Mouse (Mus musculus): ENCODE results near the gene Gstp3. TPM values are rescaled to one million over a fixed set of nuclear protein-coding genes. Genes with fewer than 3 reads are reported as not detected.
A peak's percentile ranks its signal among the peaks of the same experiment; 100 is the strongest.

Gstp3 gene
- not detected for total RNA-seq (2021)
- long read RNA-seq = 0 reads

DNA sequence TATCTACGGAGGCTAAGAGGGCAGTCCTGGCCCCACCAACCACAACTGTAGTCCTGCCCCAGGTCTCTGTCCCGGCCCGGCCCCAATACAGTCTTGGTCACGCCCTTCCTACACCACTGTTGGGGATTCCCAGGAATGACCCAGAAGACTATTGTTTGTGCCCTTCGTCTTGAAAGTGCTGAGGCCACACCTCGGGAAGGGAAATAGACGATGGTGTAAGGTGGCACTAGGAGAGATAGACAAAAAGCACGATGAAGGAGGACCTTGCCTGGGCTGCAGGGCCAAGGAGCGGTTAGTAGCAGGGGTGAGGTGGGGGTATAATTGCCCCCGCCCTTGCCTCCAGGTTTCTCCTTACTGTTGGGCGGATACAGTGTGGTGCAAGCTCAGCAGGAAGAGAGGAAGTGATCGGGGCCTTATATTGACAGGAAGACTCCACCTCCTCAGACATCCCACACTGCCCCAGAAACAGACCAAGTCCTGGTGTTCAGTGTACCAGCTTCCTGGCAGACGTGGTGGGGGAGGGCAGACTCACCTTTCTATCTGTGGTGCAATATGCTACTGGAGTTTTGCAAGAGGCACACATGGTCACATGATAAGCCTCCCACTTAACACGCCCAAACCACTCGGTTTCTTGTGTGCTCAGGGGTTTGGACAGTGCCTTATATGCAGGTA is at the start of gene Gstp3:
TSS of gene Gstp3 (minus strand) at position 501 of the 672 bp plus-strand sequence.
- no peak for DNase-seq (ENCODE audit: low spot score in 2 of 2)

DNA sequence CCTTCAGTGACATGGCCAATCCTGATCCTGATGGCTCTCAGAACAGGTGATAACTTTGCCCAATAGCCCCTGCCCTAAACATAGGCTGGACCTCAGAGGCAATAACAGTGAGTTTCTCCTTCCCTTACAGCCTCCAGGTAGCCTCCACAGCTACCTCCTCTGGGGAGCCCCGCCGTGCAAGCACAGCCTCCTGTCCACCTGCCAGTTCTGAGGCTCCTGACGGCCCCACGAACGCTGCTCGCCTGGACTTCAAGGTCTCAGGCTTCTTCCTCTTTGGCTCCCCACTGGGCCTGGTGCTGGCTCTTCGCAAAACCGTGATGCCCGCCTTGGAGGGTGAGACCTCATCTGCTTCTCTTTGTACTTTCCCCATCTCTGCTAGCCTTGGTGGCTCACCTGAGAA is 49.2 kb upstream of the Gstp3 start:
- DNase-seq (ENCODE audit: low spot score in 2 of 2) = no peak

GRCm38 (mm10) chr19:4106654-4107053 is 47.3 kb upstream of the Gstp3 start:
- no peak for DNase-seq (ENCODE audit: low spot score in 2 of 2)

- no peak for DNase-seq (ENCODE audit: low spot score in 2 of 2)
Observed at GRCm38 (mm10) chr19:4104675-4105194, 45.4 kb upstream of the Gstp3 start.

DNA sequence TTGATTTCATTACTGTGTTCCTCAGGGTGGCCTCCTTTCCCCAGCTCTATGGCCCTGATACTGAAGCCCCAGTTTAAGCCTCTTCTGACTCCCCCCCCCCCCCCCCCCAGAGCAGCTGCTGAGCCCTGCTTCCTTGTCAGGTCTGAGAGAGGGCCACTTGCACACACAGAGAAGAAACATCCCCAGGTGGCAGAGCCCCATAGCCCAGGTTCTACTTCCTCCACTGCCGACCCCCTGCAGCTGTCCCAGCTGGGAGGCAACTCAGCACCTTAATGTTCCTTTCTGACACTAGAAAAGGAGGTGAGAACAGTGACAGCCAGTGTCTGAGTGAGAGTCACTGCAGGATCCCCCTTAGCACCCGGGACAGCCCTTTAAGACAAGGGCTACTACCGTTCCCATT is 44.4 kb upstream of the Gstp3 start:
- DNase-seq (ENCODE audit: low spot score in 2 of 2) = no peak

GRCm38 (mm10) chr19:4103294-4103693 is 43.9 kb upstream of the Gstp3 start:
- no peak for DNase-seq (ENCODE audit: low spot score in 2 of 2)

GRCm38 (mm10) chr19:4102626-4103025 is 43.3 kb upstream of the Gstp3 start:
- DNase-seq (ENCODE audit: low spot score in 2 of 2) = no peak

- DNase-seq (ENCODE audit: low spot score in 2 of 2) = no peak
Observed at GRCm38 (mm10) chr19:4102049-4102448, 42.7 kb upstream of the Gstp3 start.

DNA sequence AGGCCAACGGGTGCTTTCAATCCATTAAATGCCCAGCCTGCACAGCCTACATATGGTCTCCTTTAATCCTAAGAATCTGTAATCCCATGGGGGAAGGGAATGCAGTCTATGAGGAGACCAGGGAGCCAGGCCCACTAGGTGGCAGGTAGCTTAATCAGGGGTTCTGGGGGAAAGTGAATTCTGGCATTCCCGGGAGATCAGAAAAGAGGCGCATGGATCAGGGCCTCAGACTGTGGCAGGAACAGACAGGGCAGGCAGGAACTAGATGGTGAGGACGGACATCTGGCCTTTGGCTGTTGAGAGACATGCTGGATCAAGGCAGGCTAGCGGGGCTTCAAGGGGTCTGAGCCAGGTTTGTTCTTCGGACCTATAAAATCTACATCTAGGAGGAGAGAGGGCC is 42.1 kb upstream of the Gstp3 start:
- DNase-seq (ENCODE audit: low spot score in 2 of 2) = no peak

DNA sequence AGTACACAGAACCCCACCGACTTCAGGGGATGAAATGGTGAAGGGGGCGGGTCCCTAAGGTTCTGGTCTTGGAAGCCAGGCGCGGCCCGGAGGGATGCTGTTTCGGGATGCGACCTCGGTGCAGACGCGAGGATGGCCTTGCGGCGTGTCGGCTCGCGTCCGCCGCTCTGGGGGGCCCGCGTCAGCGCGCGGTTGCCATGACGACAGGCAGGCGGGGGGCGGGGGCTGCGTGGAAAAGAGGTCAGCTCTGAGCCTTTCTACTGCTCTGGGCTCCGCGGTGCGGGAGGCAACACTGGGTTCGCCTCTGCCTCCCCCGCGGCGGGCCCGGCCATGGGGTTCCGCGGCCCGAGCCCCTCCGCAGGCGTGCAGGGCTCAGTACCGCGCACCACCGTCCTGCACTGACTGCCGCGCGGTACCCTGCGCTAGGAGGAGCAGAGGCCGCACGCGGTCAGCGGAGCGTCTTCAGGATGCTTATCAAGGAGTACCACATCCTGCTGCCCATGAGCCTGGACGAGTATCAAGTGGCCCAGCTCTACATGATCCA is 41.4 kb upstream of the Gstp3 start:
- peak; percentile 67 for DNase-seq (ENCODE audit: low spot score in 2 of 2)

DNA sequence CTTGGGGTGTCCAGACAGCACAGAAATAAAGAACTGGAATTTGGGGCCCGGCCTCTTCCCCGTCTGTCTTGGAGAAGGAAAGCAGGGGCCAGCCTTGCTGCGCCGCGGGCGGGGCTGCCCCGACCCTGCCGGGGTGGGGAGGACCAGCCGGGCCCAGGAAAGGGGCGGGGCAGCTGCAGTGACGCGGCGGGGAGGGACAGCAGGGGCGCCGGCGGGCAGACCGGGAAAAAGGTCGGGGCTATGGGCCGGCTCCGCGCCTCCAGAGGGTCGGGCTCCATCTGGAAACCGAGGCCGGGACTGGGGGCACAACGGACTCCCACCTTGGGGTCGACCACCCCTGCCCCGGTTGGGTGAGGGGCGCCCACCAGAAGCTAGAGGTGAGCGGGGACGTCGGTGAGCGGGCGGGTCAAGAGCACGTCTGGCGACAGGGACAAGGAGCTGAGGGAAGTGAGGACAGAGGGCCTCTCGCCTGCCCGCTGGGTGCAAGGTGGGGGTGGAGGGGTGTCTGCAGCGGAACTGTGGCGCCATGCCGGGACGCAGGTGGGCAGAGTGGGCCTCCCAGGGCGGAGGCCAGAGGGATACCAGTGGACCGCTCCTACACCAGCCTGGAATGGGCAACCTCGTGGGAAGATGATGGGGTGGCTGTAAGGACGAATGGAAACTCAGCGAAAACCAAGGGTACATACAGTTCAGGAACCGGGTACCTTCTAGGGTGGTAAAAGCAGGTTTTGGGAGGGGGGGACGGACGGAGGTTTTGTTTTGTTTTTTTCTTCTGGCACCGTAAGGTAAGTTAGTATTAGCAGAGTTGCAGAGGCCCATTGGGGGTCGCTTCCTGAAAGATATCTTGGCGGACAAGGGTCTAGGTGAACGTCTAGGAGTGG is 40.7 kb upstream of the Gstp3 start, which contains the start of gene Pitpnm1:
TSS of gene Pitpnm1 (plus strand) at position 162 of the 881 bp plus-strand sequence.
- DNase-seq (ENCODE audit: low spot score in 2 of 2) = no peak

DNA sequence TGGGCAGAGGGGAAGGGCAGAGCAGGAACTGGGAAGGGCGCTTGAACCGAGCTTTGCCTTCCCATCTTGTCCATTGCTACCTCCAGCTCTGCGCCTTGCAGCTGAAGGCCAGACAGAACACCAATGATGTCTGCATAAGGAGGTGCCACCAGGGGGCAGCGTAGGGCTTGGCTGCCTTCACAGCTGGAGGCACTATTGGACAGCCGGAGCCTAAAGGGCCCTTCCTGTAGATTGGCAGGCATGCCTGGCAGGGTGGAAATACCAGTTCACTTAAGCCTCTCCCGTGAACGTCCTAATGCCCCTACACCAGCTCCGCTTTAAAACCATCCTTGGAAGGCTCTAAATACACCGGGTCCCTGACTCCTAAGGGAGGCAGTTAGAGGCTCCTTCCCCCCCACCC is 39.7 kb upstream of the Gstp3 start:
- peak; percentile 81 to 92 for DNase-seq (ENCODE audit: low spot score in 2 of 2)

- no peak for DNase-seq (ENCODE audit: low spot score in 2 of 2)
Observed at GRCm38 (mm10) chr19:4098426-4098825, 39.1 kb upstream of the Gstp3 start.

GRCm38 (mm10) chr19:4097441-4097825 is 38.1 kb upstream of the Gstp3 start:
- no peak for DNase-seq (ENCODE audit: low spot score in 2 of 2)

DNA sequence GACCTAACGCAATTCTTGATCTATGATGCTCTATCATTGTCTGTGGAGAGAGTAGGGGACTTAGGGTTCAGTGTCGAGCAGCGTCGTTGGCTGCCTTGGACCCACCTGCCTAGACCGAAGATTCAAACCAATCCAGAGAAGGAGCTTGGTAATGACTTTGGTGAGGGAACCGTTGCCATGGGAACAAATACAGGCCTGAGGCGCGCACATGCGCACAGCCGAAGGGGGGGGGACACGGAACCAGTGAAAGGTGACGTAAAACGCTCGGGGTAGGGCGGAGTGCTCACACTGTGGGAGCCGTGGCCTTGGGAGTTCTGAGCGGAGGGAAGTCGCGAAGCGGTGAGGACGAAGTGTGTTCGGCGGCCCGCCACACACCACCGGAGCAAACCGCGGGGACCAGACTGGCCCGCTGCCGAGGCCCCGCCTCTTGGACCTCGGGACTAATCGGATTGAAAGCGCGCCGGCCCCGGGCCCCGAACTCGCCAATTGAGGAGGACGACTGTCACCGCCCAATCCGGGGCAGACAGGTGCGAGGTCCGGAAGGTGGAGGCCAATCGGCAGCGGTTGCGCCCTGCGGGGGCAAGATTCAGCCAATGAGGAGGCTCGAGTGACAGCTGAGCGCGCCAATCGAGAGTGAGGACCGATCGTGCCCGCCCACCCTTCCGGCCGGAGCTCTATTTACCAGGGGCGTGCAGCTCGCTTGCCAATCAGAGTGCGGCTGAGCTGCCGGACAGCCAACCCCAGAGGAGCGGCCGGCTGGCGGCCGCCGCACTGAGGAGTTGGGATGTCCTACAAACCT is 37.5 kb upstream of the Gstp3 start, which contains the start of gene Cdk2ap2:
TSS of gene Cdk2ap2 (plus strand) at position 541 of the 799 bp plus-strand sequence.
- DNase-seq (ENCODE audit: low spot score in 2 of 2) = peak; percentile 100

- DNase-seq (ENCODE audit: low spot score in 2 of 2) = no peak
Observed at GRCm38 (mm10) chr19:4095802-4096201, 36.4 kb upstream of the Gstp3 start.

- no peak for DNase-seq (ENCODE audit: low spot score in 2 of 2)
Observed at GRCm38 (mm10) chr19:4094774-4095303, 35.5 kb upstream of the Gstp3 start.

DNA sequence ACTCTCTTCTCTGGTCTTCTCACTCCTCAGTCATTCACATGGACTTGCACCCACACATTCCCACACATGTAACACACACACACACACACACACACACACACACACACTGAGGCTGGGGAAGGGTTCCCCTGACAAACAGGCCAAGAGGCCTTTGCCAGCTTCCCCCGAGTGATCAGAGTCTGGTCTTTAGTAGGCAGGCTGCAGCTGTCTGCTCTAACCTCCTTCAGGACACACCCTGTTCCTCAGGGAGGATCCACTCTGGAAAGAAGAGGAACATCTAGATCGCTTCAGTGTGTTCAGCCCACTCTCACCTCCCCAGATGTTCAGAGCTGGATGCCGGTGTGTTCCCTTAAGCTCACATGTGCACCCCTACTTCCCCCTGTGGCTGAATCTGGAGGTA is 35.0 kb upstream of the Gstp3 start:
- DNase-seq (ENCODE audit: low spot score in 2 of 2) = no peak

DNA sequence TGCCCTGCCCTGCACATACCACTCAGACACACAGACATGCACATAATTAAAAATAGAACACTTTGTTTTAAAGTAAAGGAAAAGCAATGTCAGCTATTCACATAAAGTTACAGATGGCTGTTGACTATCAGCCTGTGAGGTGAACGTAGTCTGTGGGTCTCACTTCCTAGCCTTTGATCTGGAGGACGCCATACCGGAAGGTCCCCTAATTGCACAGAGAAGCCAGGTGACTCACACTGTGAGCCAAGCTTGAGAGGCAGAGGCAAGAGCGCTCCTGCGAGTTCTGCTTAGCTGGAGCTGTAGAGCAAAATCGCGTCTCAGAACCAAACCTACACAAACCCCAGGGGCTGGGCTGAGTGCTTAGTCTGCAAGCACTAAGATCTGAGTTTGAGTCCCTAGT is 34.4 kb upstream of the Gstp3 start:
- DNase-seq (ENCODE audit: low spot score in 2 of 2) = no peak

GRCm38 (mm10) chr19:4092750-4093149 is 33.4 kb upstream of the Gstp3 start:
- DNase-seq (ENCODE audit: low spot score in 2 of 2) = no peak

GRCm38 (mm10) chr19:4091383-4091782 is 32.0 kb upstream of the Gstp3 start:
- DNase-seq (ENCODE audit: low spot score in 2 of 2) = no peak

All from layer of hippocampus, adult 18-20 months (tissue).